Mouse (Mus musculus) lung, postnatal 0 days (tissue): ENCODE data around the gene Gm29094. TPM values are rescaled to one million over a fixed set of nuclear protein-coding genes. Genes with fewer than 3 reads are reported as not detected.

Experiments
- ATAC-seq: fragments of 200-750 bp; cut with Nextera tagmentation; 2 replicates; pipeline ENCODE4 v1.8.0; 2017; ENCODE audit warnings: moderate library complexity
- DNase-seq: peaks from one replicate; pipeline ENCODE4 v3.0.0-alpha.2; 2016; ENCODE audit warnings: low spot score
- H3K27ac ChIP-seq: fragments of 300-500 bp; sonication (generic); 2 replicates; pipeline ENCODE4 v1.5.1; 2014; ENCODE audit warnings: antibody characterized with exemption, mild to moderate bottlenecking, low read length, mixed read lengths
- H3K27me3 ChIP-seq: fragments of 300-500 bp; sonication (generic); replicated peaks from 2 replicates; pipeline ENCODE4 v1.6.1; 2014; ENCODE audit warnings: low read length, mixed read lengths; ENCODE audit not compliant: insufficient read depth
- H3K36me3 ChIP-seq: fragments of 300-500 bp; sonication (generic); 2 replicates; pipeline ENCODE4 v1.6.1; 2014; ENCODE audit warnings: low read length, mixed read lengths; ENCODE audit not compliant: insufficient read depth
- H3K4me1 ChIP-seq: fragments of 300-500 bp; sonication (generic); 2 replicates; pipeline ENCODE4 v1.6.1; 2014; ENCODE audit warnings: antibody characterized with exemption, low read depth, low read length, mixed read lengths; ENCODE audit not compliant: insufficient read depth
- H3K4me2 ChIP-seq: fragments of 300-500 bp; sonication (generic); replicated peaks from 2 replicates; pipeline ENCODE4 v1.6.1; 2014; ENCODE audit warnings: low read depth, mild to moderate bottlenecking, low read length, moderate library complexity, mixed read lengths
- H3K4me3 ChIP-seq: fragments of 300-500 bp; sonication (generic); 2 replicates; pipeline ENCODE4 v1.5.1; 2014; ENCODE audit warnings: low read depth, low read length
- H3K9ac ChIP-seq: fragments of 300-500 bp; sonication (generic); replicated peaks from 2 replicates; pipeline ENCODE4 v1.6.1; 2014; ENCODE audit warnings: low read depth, mild to moderate bottlenecking
- H3K9me3 ChIP-seq: fragments of 300-500 bp; sonication (generic); 2 replicates; pipeline ENCODE4 v1.6.1; 2016; ENCODE audit warnings: low read length, mixed read lengths
- CTCF ChIP-seq: IDR thresholded peaks from 2 replicates; pipeline ENCODE4 v1.5.1; 2016; ENCODE audit warnings: antibody characterized with exemption, mild to moderate bottlenecking
- EP300 ChIP-seq: IDR thresholded peaks from 2 replicates; pipeline ENCODE4 v1.6.1; 2016; ENCODE audit warnings: antibody characterized with exemption, mild to moderate bottlenecking, control low read depth
- WGBS: fragments of 180-500 bp; shearing (Covaris S2); extraction: QIAGEN DNeasy Blood & Tissue Kit; methylation state at CpG from one replicate; pipeline ENCODE4 v1.1.7; 2014; 5-methylcytosine and 5-hydroxymethylcytosine counted together
- polyA plus RNA-seq: library from polyadenylated mRNA; unstranded; fragments of >200 nt; fragmentation: Nextera tagmentation; extraction: Ambion mirVana; gene quantifications from 2 replicates; pipeline ENCODE4 v1.2.1, GENCODE M21; 2015

Gm29094 gene
- polyA plus RNA-seq, 1 experiment from 2014 or later, result 4.4 TPM

DNA sequence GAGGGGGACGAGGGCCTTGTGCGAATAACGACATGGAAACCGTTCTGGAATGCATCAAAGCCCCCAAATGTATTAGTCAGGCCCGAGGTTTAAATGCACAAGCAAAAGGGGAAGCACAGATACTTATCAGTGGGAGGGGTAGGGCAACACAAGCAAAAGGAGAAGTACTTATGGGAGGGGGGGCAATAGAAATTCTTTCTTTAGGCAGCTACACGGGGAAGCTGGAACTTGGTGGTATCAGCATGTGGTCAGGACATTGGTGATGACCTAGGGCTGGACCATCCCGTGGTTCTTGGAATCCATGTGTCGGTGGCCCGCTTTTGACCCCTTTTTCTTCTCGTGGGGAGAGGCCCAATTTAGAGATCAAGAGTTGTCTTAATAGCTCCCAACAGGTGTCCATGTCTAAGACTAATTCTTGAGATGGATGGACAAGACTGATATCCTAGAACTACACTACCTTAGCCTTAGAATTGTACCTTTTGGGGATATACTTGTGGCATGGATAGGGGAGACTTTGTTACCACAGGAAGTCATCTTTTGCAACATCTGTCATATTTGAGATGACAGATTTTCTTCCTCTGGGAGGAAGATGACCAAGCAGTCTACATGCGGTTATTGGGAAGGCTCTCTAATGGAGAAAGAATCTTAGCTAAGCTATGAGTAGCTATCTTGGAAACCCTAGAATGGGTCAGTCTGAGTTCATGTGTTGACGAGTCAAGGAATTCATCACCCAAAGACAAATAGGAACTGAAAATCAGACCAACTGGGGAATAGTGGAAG lies 57.6 kb downstream of the Gm29094 start:
- H3K27me3 ChIP-seq, result no peaks in the 10 kb centered on the region
- WGBS, result 76% methylated on average over 12 of the region's 12 CpGs
- H3K4me2 ChIP-seq, result no peak overlapping the region
- H3K9me3 ChIP-seq, result no peaks in the 10 kb centered on the region
- DNase-seq, result peak; percentile 14
- no peak overlapping the region for H3K4me3 ChIP-seq
- no peaks in the 10 kb centered on the region for H3K4me1 ChIP-seq
- ATAC-seq, result no peak
- no peaks in the 10 kb centered on the region for H3K36me3 ChIP-seq
- H3K27ac ChIP-seq, result no peak overlapping the region
- no peak overlapping the region for H3K9ac ChIP-seq
- TF ChIP-seq EP300, result no peak
- TF ChIP-seq CTCF, result no peak

DNA sequence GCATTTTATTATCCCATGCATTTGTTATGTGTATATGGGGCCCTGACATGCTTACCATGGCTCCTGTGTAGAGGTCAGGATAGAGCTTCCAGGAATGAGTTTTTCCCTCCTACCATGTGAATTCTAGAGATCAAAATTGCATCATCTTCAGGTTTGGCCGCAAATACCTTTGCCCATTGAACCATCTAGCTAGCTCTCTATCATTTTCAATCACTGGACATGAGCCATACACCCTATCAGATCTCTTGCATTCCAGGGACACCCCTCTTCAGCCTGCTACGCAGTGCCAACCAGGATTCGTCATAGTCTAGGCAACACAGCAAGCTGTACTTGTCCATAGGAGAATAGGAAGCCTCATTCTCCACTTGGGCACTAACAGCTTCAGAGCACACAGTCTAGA lies 64.8 kb downstream of the Gm29094 start:
- ATAC-seq, result no peak
- TF ChIP-seq EP300, result no peak
- no peak for TF ChIP-seq CTCF
- no peak for DNase-seq
- no peaks in the 10 kb centered on the region for H3K4me1 ChIP-seq
- no peak overlapping the region for H3K27ac ChIP-seq
- WGBS, result 71% methylated on average over 3 of the region's 3 CpGs
- no peak overlapping the region for H3K4me3 ChIP-seq
- H3K4me2 ChIP-seq, result no peak overlapping the region
- H3K27me3 ChIP-seq, result no peaks in the 10 kb centered on the region
- H3K9me3 ChIP-seq, result no peaks in the 10 kb centered on the region
- H3K9ac ChIP-seq, result no peak overlapping the region
- no peaks in the 10 kb centered on the region for H3K36me3 ChIP-seq

DNA sequence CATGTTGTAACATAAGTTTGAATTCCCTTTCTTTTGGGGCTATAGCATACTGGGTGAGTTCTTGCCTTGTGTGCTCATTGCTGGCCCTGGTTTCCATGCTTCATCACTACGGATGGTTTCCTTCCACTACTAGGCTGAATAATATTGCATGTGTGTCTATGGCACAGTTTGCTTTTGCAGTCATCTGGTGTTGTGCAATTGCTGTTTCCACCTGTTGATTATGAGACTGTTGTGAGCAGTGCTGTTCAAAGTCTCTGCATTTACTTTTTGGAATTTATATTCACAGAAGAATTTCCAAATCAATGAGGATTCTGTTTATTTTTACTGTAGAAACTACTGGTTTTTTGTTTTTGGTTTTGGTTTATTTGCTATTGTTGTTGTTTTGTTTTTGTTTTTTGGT lies 65.4 kb downstream of the Gm29094 start:
- no peak overlapping the region for H3K27ac ChIP-seq
- ATAC-seq, result no peak
- H3K9ac ChIP-seq, result no peak overlapping the region
- no peak overlapping the region for H3K4me2 ChIP-seq
- H3K36me3 ChIP-seq, result no peaks in the 10 kb centered on the region
- no peaks in the 10 kb centered on the region for H3K27me3 ChIP-seq
- no peaks in the 10 kb centered on the region for H3K4me1 ChIP-seq
- WGBS, result 69% methylated on average over 1 of the region's 1 CpGs
- no peak overlapping the region for H3K4me3 ChIP-seq
- TF ChIP-seq CTCF (no peak), EP300 (no peak)
- DNase-seq, result no peak
- no peaks in the 10 kb centered on the region for H3K9me3 ChIP-seq

Other genes with a start within 250 kb of the Gm29094 start
- gene Bcl2a1a, start 242.5 kb upstream of the Gm29094 start, polyA plus RNA-seq, result 19.3 and 22.9 TPM in 2 replicates
- not detected in 2 replicates for gene Trim43b, start 106.5 kb upstream of the Gm29094 start, polyA plus RNA-seq
- 54.2 and 55.1 TPM in 2 replicates for gene Bcl2a1b, start 170 bp upstream of the Gm29094 start, polyA plus RNA-seq
- 38.3 and 42.6 TPM in 2 replicates for gene Mthfs, start 11.3 kb downstream of the Gm29094 start, polyA plus RNA-seq